Mouse (Mus musculus) CH12.LX (cell line): Measurements from ENCODE around the gene Chd2. TPM values are rescaled to one million over a fixed set of nuclear protein-coding genes. Genes with fewer than 3 reads are reported as not detected.

Experiments used
- DNase-seq: peaks from one replicate; pipeline ENCODE4 v3.0.0-alpha.2; 2013; ENCODE audit errors: extremely low read depth
- H3K27ac ChIP-seq: 2 replicates; pipeline ENCODE4 v1.5.1; 2012; ENCODE audit warnings: low read depth, mild to moderate bottlenecking, control low read depth, moderate library complexity; ENCODE audit not compliant: insufficient read depth
- H3K27me3 ChIP-seq: replicated peaks from 2 replicates; pipeline ENCODE3; 2012; ENCODE audit warnings: inconsistent platforms
- H3K36me3 ChIP-seq, 2 experiments: replicated peaks in 1 of 2; 2 replicates each; pipeline versions ENCODE3 to v1.6.1; 2012; ENCODE audit warnings: inconsistent platforms in 1 of 2, low read length in 1 of 2, mild to moderate bottlenecking in 1 of 2, mixed read lengths in 1 of 2, moderate library complexity in 1 of 2; ENCODE audit not compliant: control insufficient read depth in 1 of 2, insufficient read depth in 1 of 2
- H3K4me1 ChIP-seq, 2 experiments: 2 replicates each; pipeline ENCODE4 v1.6.1; 2012; ENCODE audit warnings: inconsistent platforms in 1 of 2, moderate library complexity in 1 of 2; ENCODE audit not compliant: insufficient read depth in 2 of 2, control insufficient read depth in 1 of 2
- H3K4me2 ChIP-seq: 2 replicates; pipeline ENCODE4 v1.6.1; 2012; ENCODE audit warnings: low read depth, mild to moderate bottlenecking, control low read depth; ENCODE audit not compliant: poor library complexity, insufficient read depth, severe bottlenecking
- H3K4me3 ChIP-seq, 3 experiments: fragments of 150-350 bp in 1 of 3; sonication (generic) in 1 of 3; replicated peaks in 1 of 3; 2 replicates each; pipeline versions ENCODE3 to v1.5.1; 2011 to 2012; ENCODE audit warnings: low read depth in 2 of 3, low read length in 2 of 3, mild to moderate bottlenecking in 2 of 3, moderate library complexity in 2 of 3, control low read depth in 1 of 3, improper control_type of control experiment in 1 of 3, inconsistent platforms in 1 of 3, mixed read lengths in 1 of 3; ENCODE audit not compliant: poor library complexity in 1 of 3
- H3K79me2 ChIP-seq: replicated peaks from 2 replicates; pipeline ENCODE4 v1.6.1; 2012; ENCODE audit warnings: mild to moderate bottlenecking, moderate library complexity; ENCODE audit not compliant: control insufficient read depth, poor library complexity, insufficient read depth, severe bottlenecking; ENCODE audit errors: extremely low read depth
- H3K9ac ChIP-seq: 2 replicates; pipeline ENCODE4 v1.6.1; 2012; ENCODE audit warnings: low read depth, mild to moderate bottlenecking, control low read depth, moderate library complexity; ENCODE audit not compliant: insufficient read depth
- H3K9me3 ChIP-seq: replicated peaks from 2 replicates; pipeline ENCODE3; 2012; ENCODE audit warnings: low read length, inconsistent platforms, mixed read lengths
- BHLHE40 ChIP-seq: IDR thresholded peaks from 2 replicates; pipeline ENCODE4 v1.6.1; 2011; ENCODE audit warnings: mild to moderate bottlenecking, low read depth, low read length, improper control_type of control experiment
- CHD1 ChIP-seq: IDR thresholded peaks from 2 replicates; pipeline ENCODE4 v1.6.1; 2012; ENCODE audit warnings: low read depth, low read length, improper control_type of control experiment, inconsistent platforms
- CHD2 ChIP-seq: IDR thresholded peaks from 2 replicates; pipeline ENCODE4 v1.6.1; 2011; ENCODE audit warnings: low read length, improper control_type of control experiment
- CTCF ChIP-seq, 2 experiments: IDR thresholded peaks in 1 of 2; conservative IDR thresholded peaks in 1 of 2; 2 replicates each; pipeline ENCODE4 v1.5.1; 2011 to 2012; ENCODE audit warnings: low read depth in 2 of 2, low read length in 2 of 2, improper control_type of control experiment in 1 of 2, inconsistent platforms in 1 of 2, mild to moderate bottlenecking in 1 of 2, moderate library complexity in 1 of 2
- E2F4 ChIP-seq: IDR thresholded peaks from 2 replicates; pipeline ENCODE4 v1.6.1; 2011; ENCODE audit warnings: low read depth, low read length, improper control_type of control experiment; ENCODE audit not compliant: insufficient replicate concordance
- EP300 ChIP-seq: IDR thresholded peaks from 2 replicates; pipeline ENCODE4 v1.6.1; 2011; ENCODE audit warnings: low read length, improper control_type of control experiment
- ETS1 ChIP-seq: conservative IDR thresholded peaks from 2 replicates; pipeline ENCODE4 v1.6.1; 2012; ENCODE audit warnings: low read depth, mild to moderate bottlenecking, inconsistent platforms, low read length, improper control_type of control experiment, moderate library complexity
- GABPA ChIP-seq: IDR thresholded peaks from 2 replicates; pipeline ENCODE4 v1.6.1; 2012; ENCODE audit warnings: low read depth, low read length, improper control_type of control experiment, inconsistent platforms; ENCODE audit not compliant: insufficient replicate concordance
- HCFC1 ChIP-seq: IDR thresholded peaks from 2 replicates; pipeline ENCODE4 v1.6.1; 2012; ENCODE audit warnings: low read depth, mild to moderate bottlenecking, inconsistent platforms, low read length, improper control_type of control experiment
- JUN ChIP-seq: IDR thresholded peaks from 2 replicates; pipeline ENCODE4 v1.6.1; 2011; ENCODE audit warnings: low read depth, mild to moderate bottlenecking, low read length, improper control_type of control experiment, moderate library complexity; ENCODE audit not compliant: insufficient read depth
- KAT2A ChIP-seq: IDR thresholded peaks from 2 replicates; pipeline ENCODE4 v1.6.1; 2012; ENCODE audit warnings: low read length, improper control_type of control experiment, inconsistent platforms; ENCODE audit not compliant: insufficient replicate concordance
- MEF2A ChIP-seq: IDR thresholded peaks from 2 replicates; pipeline ENCODE4 v1.6.1; 2014; ENCODE audit warnings: low read depth, mild to moderate bottlenecking, inconsistent platforms, low read length, improper control_type of control experiment, borderline replicate concordance
- MXI1 ChIP-seq: IDR thresholded peaks from 2 replicates; pipeline ENCODE4 v1.6.1; 2011; ENCODE audit warnings: mild to moderate bottlenecking, low read depth, low read length, improper control_type of control experiment
- NELFE ChIP-seq: IDR thresholded peaks from 2 replicates; pipeline ENCODE4 v1.6.1; 2011; ENCODE audit warnings: low read depth, low read length, improper control_type of control experiment
- PAX5 ChIP-seq: IDR thresholded peaks from 2 replicates; pipeline ENCODE4 v1.6.1; 2012; ENCODE audit warnings: low read length, inconsistent platforms, mixed read lengths
- POLR2A ChIP-seq: IDR thresholded peaks from 2 replicates; pipeline ENCODE4 v1.6.1; 2011; ENCODE audit warnings: low read depth, mild to moderate bottlenecking, improper control_type of control experiment, low read length
- POLR2AphosphoS2 ChIP-seq: IDR thresholded peaks from 2 replicates; pipeline ENCODE4 v1.6.1; 2011; ENCODE audit warnings: low read depth, low read length, improper control_type of control experiment
- SIN3A ChIP-seq: IDR thresholded peaks from 2 replicates; pipeline ENCODE4 v1.6.1; 2012; ENCODE audit warnings: low read length, improper control_type of control experiment, inconsistent platforms
- SMC3 ChIP-seq: IDR thresholded peaks from 2 replicates; pipeline ENCODE4 v1.6.1; 2011; ENCODE audit warnings: low read depth, low read length, improper control_type of control experiment
- TBP ChIP-seq: conservative IDR thresholded peaks from 2 replicates; pipeline ENCODE4 v1.6.1; 2011; ENCODE audit warnings: low read depth, low read length, improper control_type of control experiment
- TCF12 ChIP-seq: IDR thresholded peaks from 2 replicates; pipeline ENCODE4 v1.6.1; 2014; ENCODE audit warnings: low read depth, mild to moderate bottlenecking, inconsistent platforms, low read length, improper control_type of control experiment
- UBTF ChIP-seq: IDR thresholded peaks from 2 replicates; pipeline ENCODE4 v1.6.1; 2012; ENCODE audit warnings: low read depth, mild to moderate bottlenecking, inconsistent platforms, low read length, improper control_type of control experiment, moderate library complexity
- USF1 ChIP-seq: IDR thresholded peaks from 2 replicates; pipeline ENCODE4 v1.6.1; 2014; ENCODE audit warnings: low read depth, mild to moderate bottlenecking, inconsistent platforms, low read length, improper control_type of control experiment
- USF2 ChIP-seq: conservative IDR thresholded peaks from 2 replicates; pipeline ENCODE4 v1.6.1; 2011; ENCODE audit warnings: low read depth, low read length, improper control_type of control experiment
- ZC3H11A ChIP-seq: IDR thresholded peaks from 2 replicates; pipeline ENCODE4 v1.6.1; 2012; ENCODE audit warnings: low read depth, mild to moderate bottlenecking, inconsistent platforms, low read length, improper control_type of control experiment
- ZKSCAN1 ChIP-seq: IDR thresholded peaks from 2 replicates; pipeline ENCODE4 v1.6.1; 2012; ENCODE audit warnings: low read depth, inconsistent platforms, low read length, improper control_type of control experiment, borderline replicate concordance
- ZMIZ1 ChIP-seq: IDR thresholded peaks from 2 replicates; pipeline ENCODE4 v1.6.1; 2012; ENCODE audit warnings: low read depth, mild to moderate bottlenecking, inconsistent platforms, low read length, improper control_type of control experiment
- ZNF384 ChIP-seq: IDR thresholded peaks from 2 replicates; pipeline ENCODE4 v1.6.1; 2012; ENCODE audit warnings: low read depth, low read length, improper control_type of control experiment, inconsistent platforms
- dilution Hi-C: fragments of 300-500 bp; cut with MboI; formaldehyde crosslinking; loops from 2 replicates; pipeline ENCODE4 v1.14.3; 2020; ENCODE audit warnings: low sequenced_read_pairs; ENCODE audit not compliant: extremely low pct_unique_long_range_greater_than_20kb, extremely low pct_ligation_motif_present
- in situ Hi-C: fragments of 300-500 bp; cut with MboI; formaldehyde crosslinking; loops from 3 replicates; pipeline ENCODE4 v1.14.3; 2019; ENCODE audit warnings: low sequenced_read_pairs, low pct_ligation_motif_present, low pct_unique_long_range_greater_than_20kb, mixed read lengths
- polyA plus RNA-seq: library from polyadenylated mRNA; unstranded; fragments of >175 nt; gene quantifications from 2 replicates; pipeline ENCODE4 v1.2.1, GENCODE M21; 2012; ENCODE audit warnings: low read depth; ENCODE audit not compliant: insufficient read length
- total RNA-seq, 2 experiments: library from RNA; depleted of rRNA; stranded (reverse); fragments of 300-350 nt in 1 of 2; fragments of >200 nt in 1 of 2; gene quantifications; 2 replicates each; pipeline ENCODE4 v1.2.3; 2012 to 2014

Gene Chd2
- total and polyA plus RNA-seq, 3 experiments = 23.2 to 39.3 (median 30.9) TPM

- TF ChIP-seq E2F4 = no peak
- TF ChIP-seq MEF2A = no peak
- TF ChIP-seq ZKSCAN1 = no peak
- TF ChIP-seq ZMIZ1 = no peak
- no peak for TF ChIP-seq CHD1
- TF ChIP-seq NELFE = no peak
- TF ChIP-seq USF2 = no peak
- TF ChIP-seq HCFC1 = no peak
- no peak for TF ChIP-seq TCF12
- no peak for TF ChIP-seq SMC3
- no peak for TF ChIP-seq ETS1
- TF ChIP-seq CHD2 = no peak
- no peak for TF ChIP-seq POLR2AphosphoS2
- no peak for TF ChIP-seq ZC3H11A
- no peak for TF ChIP-seq GABPA
- TF ChIP-seq PAX5 = no peak
- TF ChIP-seq UBTF = no peak
- TF ChIP-seq TBP = no peak
- no peak for TF ChIP-seq CTCF (conservative IDR thresholded peaks at IDR 0.05 in 1 of 2, IDR thresholded peaks at IDR 0.05 in 1 of 2; ENCODE audit: low read depth in 2 of 2, low read length in 2 of 2)
- TF ChIP-seq, all 38 proteins: peak for 0
- H3K4me1 ChIP-seq = peaks cover 4 to 35% of the 10 kb centered on the region in 2 experiments; a peak in 3 of 4 replicates
- peak overlapping the region in 1 of 3 experiments; percentile 12 for H3K4me3 ChIP-seq
Measured at GRCm38 (mm10) chr7:73551370-73551769, 9.7 kb upstream of the Chd2 start.

GRCm38 (mm10) chr7:73548051-73548450 lies 6.4 kb upstream of the Chd2 start:
- peaks cover 27 to 62% of the 10 kb centered on the region in 2 experiments for H3K36me3 ChIP-seq
- H3K79me2 ChIP-seq = peaks cover 64% of the 10 kb centered on the region
- H3K27me3 ChIP-seq = no peaks in the 10 kb centered on the region
- no peak overlapping the region for H3K4me3 ChIP-seq
- H3K9me3 ChIP-seq = no peaks in the 10 kb centered on the region
- peaks cover 7 to 42% of the 10 kb centered on the region in 2 experiments for H3K4me1 ChIP-seq
- H3K9ac ChIP-seq = no peak overlapping the region
- in situ Hi-C loops (no loop called here), dilution Hi-C loops (no loop called here)
- DNase-seq = no peak
- H3K4me2 ChIP-seq = no peak overlapping the region
- no peak overlapping the region for H3K27ac ChIP-seq
- TF ChIP-seq GABPA (no peak), JUN (no peak), CTCF (conservative IDR thresholded peaks at IDR 0.05 in 1 of 2, IDR thresholded peaks at IDR 0.05 in 1 of 2; ENCODE audit: low read depth in 2 of 2, low read length in 2 of 2) (no peak), USF1 (no peak), SIN3A (no peak), ZKSCAN1 (no peak), KAT2A (no peak), POLR2A (no peak), USF2 (no peak), ZNF384 (no peak), ETS1 (no peak), UBTF (no peak), TBP (no peak), POLR2AphosphoS2 (no peak), NELFE (no peak), EP300 (no peak), MXI1 (no peak), BHLHE40 (no peak), CHD1 (no peak), E2F4 (no peak)

More at GRCm38 (mm10) chr7:73551370-73551769, 9.7 kb upstream of the Chd2 start:
- dilution Hi-C loops = no loop called here
- Histone ChIP-seq H3K27ac (no peak overlapping the region), H3K9ac (no peak overlapping the region), H3K9me3 (no peaks in the 10 kb centered on the region), H3K4me2 (peak overlapping the region; percentile 50; the same call in 1 of the 2 replicates), H3K36me3 (peaks cover 23 to 40% of the 10 kb centered on the region in 2 experiments), H3K27me3 (no peaks in the 10 kb centered on the region), H3K79me2 (peaks cover 50% of the 10 kb centered on the region)
- in situ Hi-C loops = no loop called here
- no peak for DNase-seq
